9 mouse cellular contexts compared by ENCODE assay signal in genomic region chr1:157076781-157077705, GRCm38 (mm10). TPM values are rescaled to one million over a fixed set of nuclear protein-coding genes. Genes with fewer than 3 reads are reported as not detected.
DNase-seq lines count a peak whose midpoint lies in the region; ATAC-seq and TF ChIP-seq lines count a peak whose summit lies in the region.
"Had no signal": no experiment of that assay in that cellular context is flagged by ENCODE, and none has a peak within 500 bp of the region (broad histone marks: within the 10 kb centered on the region; RNA-seq: fewer than 3 reads in every experiment).

No protein-coding gene starts in this region.

- no peak overlapping the region for H3K27ac ChIP-seq in lung, postnatal 0 days (ENCODE audit: low read length)

- H3K27me3 ChIP-seq in lung, postnatal 0 days (replicated peaks; ENCODE audit: insufficient read depth, low read length): no peaks in the 10 kb centered on the region

- no peaks in the 10 kb centered on the region for H3K9me3 ChIP-seq in lung, postnatal 0 days (ENCODE audit: low read length)

- no peak overlapping the region for H3K4me2 ChIP-seq in lung, postnatal 0 days (replicated peaks; ENCODE audit: low read depth, low read length)

- 51% methylated on average over 43 of the region's 43 CpGs for WGBS in lung, postnatal 0 days

- H3K9ac ChIP-seq in lung, postnatal 0 days (replicated peaks; ENCODE audit: low read depth): no peak overlapping the region

- peak; percentile 75 for ATAC-seq in hematopoietic stem cell, adult 5-6 weeks (replicated peaks in 1 of 2; ENCODE audit: insufficient read depth in 1 of 2, low FRiP score in 2 of 2, low TSS enrichment in 1 of 2, low read depth in 1 of 2, poor library complexity in 2 of 2, severe bottlenecking in 2 of 2)
- ATAC-seq in lung, postnatal 0 days: peak; percentile 45

- TF ChIP-seq EP300 in lung, postnatal 0 days (IDR thresholded peaks at IDR 0.05): no peak

- peak; percentile 75 for DNase-seq in Muller cell, postnatal 12 days (ENCODE audit: inconsistent ontology term)
- DNase-seq in cerebellum, adult 8-10 months: peak; percentile 77
- DNase-seq in frontal cortex, adult 2 months (ENCODE audit: extremely low spot score in 1 of 2, low spot score in 1 of 2): peak; percentile 57 to 95
- DNase-seq in layer of hippocampus, postnatal 10 days (ENCODE audit: low spot score in 2 of 2): peak; percentile 95 to 97
- peak; percentile 87 for DNase-seq in lung, postnatal 0 days (ENCODE audit: low spot score)
- peak; percentile 89 for DNase-seq in ovary, postnatal 14 days (ENCODE audit: low spot score)
- peak; percentile 78 to 96 for DNase-seq in thymus, postnatal 10 days (ENCODE audit: low spot score in 2 of 2)

- H3K4me1 ChIP-seq in lung, postnatal 0 days (ENCODE audit: insufficient read depth, low read depth, low read length): no peaks in the 10 kb centered on the region

- no peaks in the 10 kb centered on the region for H3K36me3 ChIP-seq in lung, postnatal 0 days (ENCODE audit: insufficient read depth, low read length)

- peak; percentile 99 for TF ChIP-seq CTCF in lung, postnatal 0 days (IDR thresholded peaks at IDR 0.05)

- no peak overlapping the region for H3K4me3 ChIP-seq in lung, postnatal 0 days (ENCODE audit: low read depth, low read length)

RNA-seq across cellular contexts. Expression of gene Tex35, which starts 31.4 kb away (rescaled TPM):
- polyA plus RNA-seq in frontal cortex, adult 2 months (2012; rRNA removed): 0.10 TPM in 1 of 2 replicates, not detected in the other
- total RNA-seq in hematopoietic stem cell, adult 5-6 weeks (2017): not detected in 2 replicates
- total RNA-seq in layer of hippocampus, postnatal 10 days (2021): not detected
- not detected in 2 replicates for polyA plus RNA-seq in lung, postnatal 0 days (2015; fragmentation: Nextera tagmentation; extraction: Ambion mirVana)
- polyA plus RNA-seq: lung, embryonic 16.5 days had no signal
